Mouse (Mus musculus) bone marrow macrophage, adult 2 months (primary cell): ENCODE data around the gene Flvcr2.

Source experiments
- CTCF ChIP-seq: IDR thresholded peaks from 2 replicates; pipeline ENCODE4 v1.5.1; 2012; ENCODE audit warnings: low read depth, mild to moderate bottlenecking, low read length, moderate library complexity
- POLR2A ChIP-seq: IDR thresholded peaks from 2 replicates; pipeline ENCODE4 v1.6.1; 2012; ENCODE audit warnings: mild to moderate bottlenecking, low read depth, low read length, borderline replicate concordance

GRCm38 (mm10) chr12:85811676-85812075, 65.3 kb downstream of the Flvcr2 start:
- TF ChIP-seq POLR2A (no peak), CTCF (no peak)
